Mouse (Mus musculus) macrophage (primary cell): ENCODE data around the gene Ehhadh. TPM values are rescaled to one million over a fixed set of nuclear protein-coding genes. Genes with fewer than 3 reads are reported as not detected.

Experiments used
- H3K27ac ChIP-seq: fragments of 350-480 bp; formaldehyde crosslinking; 2 replicates; pipeline ENCODE4 v1.9.0; 2021
- H3K36me3 ChIP-seq: fragments of 350-480 bp; formaldehyde crosslinking; 2 replicates; pipeline ENCODE4 v1.9.0; 2021; ENCODE audit errors: inconsistent target
- H3K4me3 ChIP-seq: fragments of 350-480 bp; formaldehyde crosslinking; 2 replicates; pipeline ENCODE4 v1.9.0; 2021; ENCODE audit errors: inconsistent target
- H3K79me2 ChIP-seq: fragments of 350-480 bp; formaldehyde crosslinking; 2 replicates; pipeline ENCODE4 v1.9.0; 2021; ENCODE audit errors: inconsistent target
- WGBS: methylation state at CpG from one replicate; pipeline ENCODE4 v1.1.7; 2026; ENCODE audit warnings: inconsistent platforms; ENCODE audit not compliant: missing documents; 5-methylcytosine and 5-hydroxymethylcytosine counted together
- polyA plus RNA-seq: library from polyadenylated mRNA; stranded (reverse); fragments of 250-400 nt; gene quantifications from 3 replicates; pipeline ENCODE4 v1.2.4, GENCODE M21; 2018; ENCODE audit warnings: inconsistent platforms

The Ehhadh gene
- polyA plus RNA-seq, 1 experiment from 2014 or later, result 1.1 TPM

DNA sequence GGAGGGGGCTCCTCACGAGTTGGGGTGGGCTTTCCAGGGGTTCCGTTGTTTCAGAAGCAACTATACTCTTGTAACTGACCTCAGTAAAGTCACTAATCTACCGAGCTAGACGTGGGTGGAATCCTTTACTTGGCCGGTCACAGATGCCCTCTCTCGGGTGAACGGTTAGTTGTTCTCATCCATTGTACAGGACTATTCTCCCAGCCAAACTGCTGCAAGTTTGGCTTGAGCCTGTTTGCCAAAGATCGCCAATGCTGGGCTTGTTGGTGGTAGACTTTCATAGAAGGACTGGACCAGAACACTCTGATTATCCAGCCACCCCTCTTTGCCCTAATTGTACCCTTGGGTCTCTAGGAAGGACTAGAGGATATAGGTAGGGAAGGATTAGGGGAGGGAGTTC lies 1.3 kb downstream of the Ehhadh start:
- H3K36me3 ChIP-seq, result no peaks in the 10 kb centered on the region
- H3K27ac ChIP-seq, result no peak overlapping the region
- no peak overlapping the region for H3K4me3 ChIP-seq
- WGBS, result 96% methylated on average over 8 of the region's 8 CpGs
- no peaks in the 10 kb centered on the region for H3K79me2 ChIP-seq

- Histone ChIP-seq H3K36me3 (no peaks in the 10 kb centered on the region), H3K79me2 (no peaks in the 10 kb centered on the region), H3K27ac (no peak overlapping the region), H3K4me3 (no peak overlapping the region)
- WGBS, result 88% methylated on average over 4 of the region's 4 CpGs
Measured at GRCm38 (mm10) chr16:21785000-21785399, 2.6 kb downstream of the Ehhadh start.

DNA sequence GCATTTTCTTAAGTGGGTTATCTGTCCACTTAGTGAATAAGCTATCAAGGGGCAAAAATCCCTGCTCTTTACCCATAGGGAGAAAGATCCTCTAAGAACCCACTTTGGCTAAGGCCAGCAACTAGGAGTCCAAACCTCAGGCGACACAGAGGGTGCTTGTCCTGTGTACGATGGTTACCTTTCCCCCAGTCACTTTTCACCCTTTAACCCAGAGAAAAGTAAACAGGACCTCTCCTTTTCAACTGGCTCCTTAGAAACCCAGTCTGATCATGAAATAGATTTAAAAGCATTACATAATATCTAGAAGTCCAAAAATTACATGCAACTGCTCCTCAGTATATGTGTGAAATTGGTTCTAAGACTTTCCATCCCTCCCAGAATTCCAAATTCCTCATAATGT lies 4.8 kb downstream of the Ehhadh start:
- 93% methylated on average over 2 of the region's 2 CpGs for WGBS
- H3K79me2 ChIP-seq, result no peaks in the 10 kb centered on the region
- H3K36me3 ChIP-seq, result no peaks in the 10 kb centered on the region
- H3K4me3 ChIP-seq, result no peak overlapping the region
- no peak overlapping the region for H3K27ac ChIP-seq

- no peaks in the 10 kb centered on the region for H3K36me3 ChIP-seq
- no peak overlapping the region for H3K4me3 ChIP-seq
- no peaks in the 10 kb centered on the region for H3K79me2 ChIP-seq
- WGBS, result 100% methylated on average over 3 of the region's 3 CpGs
- H3K27ac ChIP-seq, result no peak overlapping the region
Measured at GRCm38 (mm10) chr16:21781895-21782294, 5.7 kb downstream of the Ehhadh start.

DNA sequence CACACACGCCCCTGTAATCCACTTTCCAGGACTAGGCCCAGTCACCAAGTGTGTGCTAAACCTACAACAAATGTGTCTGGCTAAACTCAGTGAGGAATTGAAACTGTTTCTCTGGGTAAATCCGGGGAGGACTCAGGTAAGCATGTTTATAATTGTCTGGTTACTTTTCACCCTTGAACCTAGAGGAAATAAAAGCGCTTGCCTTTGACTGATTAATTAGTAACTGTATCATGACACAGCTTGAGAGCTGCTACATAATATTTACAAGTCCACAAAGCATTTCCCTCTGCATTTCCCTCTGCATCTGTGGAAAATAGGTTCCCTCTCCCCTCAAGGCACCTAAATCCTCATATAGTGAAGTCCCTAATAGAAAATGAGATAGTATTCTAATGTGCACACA lies 6.3 kb downstream of the Ehhadh start:
- 91% methylated on average over 3 of the region's 3 CpGs for WGBS
- no peak overlapping the region for H3K4me3 ChIP-seq
- H3K36me3 ChIP-seq, result no peaks in the 10 kb centered on the region
- no peak overlapping the region for H3K27ac ChIP-seq
- no peaks in the 10 kb centered on the region for H3K79me2 ChIP-seq

DNA sequence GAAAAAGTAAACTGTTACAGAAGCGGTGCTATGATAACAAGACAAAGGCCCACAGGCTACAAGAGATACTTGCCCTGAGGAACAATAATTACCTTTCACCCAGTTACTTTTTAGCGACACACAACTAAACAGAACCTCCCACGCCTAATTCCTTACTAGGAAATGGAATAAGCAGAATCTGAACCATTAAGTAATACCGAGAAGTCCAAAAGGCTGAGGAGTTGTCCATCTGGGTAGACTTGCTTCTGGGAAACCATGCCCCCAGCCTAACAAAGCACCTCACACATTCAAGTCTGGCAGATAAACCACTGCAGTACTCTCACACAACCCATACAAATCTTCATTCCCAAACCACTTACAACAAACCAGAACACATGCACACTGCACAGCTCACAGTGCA lies 8.5 kb downstream of the Ehhadh start:
- no peak overlapping the region for H3K27ac ChIP-seq
- no peaks in the 10 kb centered on the region for H3K79me2 ChIP-seq
- WGBS, result 86% methylated on average over 4 of the region's 4 CpGs
- no peaks in the 10 kb centered on the region for H3K36me3 ChIP-seq
- H3K4me3 ChIP-seq, result no peak overlapping the region

- 76% methylated on average over 3 of the region's 3 CpGs for WGBS
- Histone ChIP-seq H3K36me3 (no peaks in the 10 kb centered on the region), H3K4me3 (peak overlapping the region; percentile 8; the same call in 1 of the 2 replicates), H3K27ac (no peak overlapping the region), H3K79me2 (no peaks in the 10 kb centered on the region)
Measured at GRCm38 (mm10) chr16:21778293-21778866, 9.2 kb downstream of the Ehhadh start.

DNA sequence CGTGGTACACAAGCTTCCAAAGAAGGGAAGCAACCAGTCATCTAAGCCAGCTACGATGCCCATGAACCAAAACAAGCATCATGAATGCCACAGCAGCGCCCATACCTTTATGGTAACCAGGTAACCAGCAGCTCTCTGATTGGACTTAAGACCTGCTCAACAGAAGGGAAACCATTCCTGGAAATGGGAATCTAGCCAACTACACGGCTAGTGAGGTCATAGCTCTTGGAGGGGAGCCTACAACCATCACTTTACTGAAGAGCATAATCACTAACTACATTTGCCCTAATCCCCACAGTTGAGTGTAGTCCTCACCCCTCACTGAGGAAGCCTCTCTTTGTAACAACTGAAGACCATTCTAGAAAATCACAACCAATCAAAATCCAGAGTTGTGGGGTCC lies 12.9 kb downstream of the Ehhadh start:
- 94% methylated on average over 4 of the region's 4 CpGs for WGBS
- no peaks in the 10 kb centered on the region for H3K79me2 ChIP-seq
- H3K4me3 ChIP-seq, result no peak overlapping the region
- H3K36me3 ChIP-seq, result no peaks in the 10 kb centered on the region
- no peak overlapping the region for H3K27ac ChIP-seq

DNA sequence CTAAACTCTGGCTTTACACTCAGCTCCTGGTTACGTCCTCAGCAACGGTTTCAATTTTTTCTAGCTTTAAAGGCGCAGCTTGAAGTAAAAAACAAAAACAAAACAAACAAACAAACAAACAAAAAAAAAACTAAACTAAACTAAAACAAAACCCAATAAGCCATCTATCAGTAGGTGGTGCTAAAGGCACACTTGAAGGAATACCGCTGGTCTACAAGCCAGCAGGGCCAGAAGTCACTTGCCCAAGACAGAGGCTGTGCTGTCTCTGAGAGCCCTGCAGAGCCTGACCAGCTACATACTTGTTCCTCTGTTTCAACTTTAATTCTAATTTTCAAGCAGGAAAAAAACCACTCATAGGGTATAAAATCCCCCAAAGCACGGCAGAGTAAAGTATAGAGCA lies 17.9 kb downstream of the Ehhadh start:
- WGBS, result 88% methylated on average over 5 of the region's 5 CpGs
- Histone ChIP-seq H3K36me3 (no peaks in the 10 kb centered on the region), H3K27ac (no peak overlapping the region), H3K79me2 (no peaks in the 10 kb centered on the region), H3K4me3 (no peak overlapping the region)

- Histone ChIP-seq H3K4me3 (no peak overlapping the region), H3K36me3 (no peaks in the 10 kb centered on the region), H3K27ac (no peak overlapping the region), H3K79me2 (no peaks in the 10 kb centered on the region)
- 87% methylated on average over 3 of the region's 3 CpGs for WGBS
Measured at GRCm38 (mm10) chr16:21768255-21768654, 19.4 kb downstream of the Ehhadh start.

- 100% methylated on average over 1 of the region's 1 CpGs for WGBS
Measured at GRCm38 (mm10) chr16:21758447-21758846, 29.2 kb downstream of the Ehhadh start.

GRCm38 (mm10) chr16:21743401-21743800 lies 44.2 kb downstream of the Ehhadh start:
- WGBS, result 95% methylated on average over 6 of the region's 6 CpGs
- Histone ChIP-seq H3K79me2 (no peaks in the 10 kb centered on the region), H3K4me3 (no peak overlapping the region), H3K36me3 (no peaks in the 10 kb centered on the region), H3K27ac (no peak overlapping the region)

More at GRCm38 (mm10) chr16:21758447-21758846, 29.2 kb downstream of the Ehhadh start:
- Histone ChIP-seq H3K27ac (no peak overlapping the region), H3K36me3 (no peaks in the 10 kb centered on the region), H3K4me3 (no peak overlapping the region), H3K79me2 (no peaks in the 10 kb centered on the region)

DNA sequence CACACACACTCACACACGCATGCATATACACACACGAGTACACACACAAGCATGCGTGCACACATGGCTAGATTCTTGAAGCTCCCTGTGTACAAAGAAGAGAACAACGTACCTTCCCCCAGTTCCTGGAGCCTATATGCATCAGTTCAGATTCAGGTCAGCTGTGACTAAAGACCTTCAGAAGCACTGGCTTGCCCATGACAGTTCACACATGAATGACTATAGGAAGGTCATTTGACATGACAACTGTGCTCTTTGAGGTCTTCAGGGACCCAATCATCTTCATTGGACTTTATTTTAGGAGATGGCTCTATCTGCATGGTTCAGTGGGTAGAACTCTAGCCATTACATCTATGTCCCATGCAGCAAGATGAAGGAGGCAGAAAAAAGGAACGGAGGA lies 44.7 kb downstream of the Ehhadh start:
- H3K27ac ChIP-seq, result no peak overlapping the region
- WGBS, result 90% methylated on average over 5 of the region's 5 CpGs

DNA sequence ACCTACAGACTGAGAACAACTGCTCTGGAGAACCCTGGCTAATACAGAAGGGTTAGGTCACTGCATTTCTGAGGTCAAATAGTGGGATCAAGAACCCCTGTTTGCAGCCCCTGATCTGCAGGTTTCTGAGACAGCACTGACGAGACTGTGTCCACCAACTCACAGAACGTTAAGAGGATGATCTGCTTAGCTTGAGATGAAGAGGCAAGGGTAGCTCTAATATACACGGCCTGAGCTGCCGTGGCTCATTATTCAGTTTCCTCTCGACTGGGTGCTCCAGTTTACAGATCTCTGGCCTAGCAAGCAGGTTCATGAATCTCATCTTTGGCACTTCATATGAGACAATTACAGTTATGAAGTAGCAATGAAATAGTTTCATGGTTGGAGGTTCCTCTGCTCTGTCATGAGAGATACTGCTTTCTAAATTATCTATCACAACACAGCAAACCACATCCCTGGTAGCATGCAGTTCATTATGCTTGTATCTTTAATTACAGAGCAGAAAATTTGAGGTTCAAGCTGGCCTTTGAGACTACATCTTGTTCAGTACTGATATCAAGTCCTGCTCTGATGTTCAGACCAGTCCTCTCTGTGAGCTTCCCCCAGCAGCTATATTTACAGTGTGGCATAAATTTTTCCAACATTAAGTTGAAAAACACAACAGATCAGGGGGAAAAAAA lies 45.3 kb downstream of the Ehhadh start:
- H3K36me3 ChIP-seq, result no peaks in the 10 kb centered on the region

More for the DNA sequence above, 44.7 kb downstream of the Ehhadh start:
- Histone ChIP-seq H3K79me2 (no peaks in the 10 kb centered on the region), H3K4me3 (no peak overlapping the region), H3K36me3 (no peaks in the 10 kb centered on the region)

DNA sequence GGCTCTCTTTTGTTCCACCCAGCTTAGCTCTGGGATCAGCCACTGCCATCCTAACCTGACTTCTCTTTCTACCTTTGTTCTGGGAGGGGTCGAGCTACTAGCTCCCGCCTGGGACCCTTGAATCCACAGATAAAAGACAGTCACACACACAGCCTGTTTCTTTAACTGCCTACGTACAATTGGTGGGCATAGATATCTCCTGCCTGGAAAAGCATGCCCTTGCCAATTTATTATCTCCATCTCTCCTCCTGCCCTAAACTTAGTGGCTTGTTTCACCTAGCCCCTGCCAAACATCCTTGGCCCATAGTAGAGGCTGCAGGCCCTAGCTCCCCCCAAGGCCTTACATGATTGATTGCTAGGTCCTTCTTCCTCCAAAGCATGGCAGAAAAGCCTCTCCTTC lies 46.1 kb downstream of the Ehhadh start:
- no peaks in the 10 kb centered on the region for H3K79me2 ChIP-seq
- no peak overlapping the region for H3K4me3 ChIP-seq
- no peak overlapping the region for H3K27ac ChIP-seq
- 94% methylated on average over 3 of the region's 3 CpGs for WGBS
- no peaks in the 10 kb centered on the region for H3K36me3 ChIP-seq

More for the DNA sequence above, 45.3 kb downstream of the Ehhadh start:
- WGBS, result 93% methylated on average over 5 of the region's 5 CpGs
- Histone ChIP-seq H3K79me2 (no peaks in the 10 kb centered on the region), H3K4me3 (no peak overlapping the region), H3K27ac (no peak overlapping the region)
